Mouse (Mus musculus) layer of hippocampus, postnatal 25 days (tissue): ENCODE data around the gene Gnb1. TPM values are rescaled to one million over a fixed set of nuclear protein-coding genes. Genes with fewer than 3 reads are reported as not detected.

Experiments
- DNase-seq, 2 experiments: peaks; one replicate each; pipeline ENCODE4 v3.0.0; 2022; ENCODE audit warnings: mixed read lengths in 2 of 2, low spot score in 1 of 2; ENCODE audit errors: extremely low spot score in 1 of 2
- total RNA-seq, 2 experiments: library from RNA; stranded (reverse); gene quantifications; 2 replicates each; pipeline ENCODE4 v1.2.3; 2021

The Gnb1 gene
- total RNA-seq, 2 experiments from 2014 or later, result 763 to 780 TPM

GRCm38 (mm10) chr4:155603801-155604200 lies 112.6 kb downstream of the Gnb1 start:
- DNase-seq, result no peak

- DNase-seq, result no peak
These were observed 114.0 kb downstream of the Gnb1 start for GRCm38 (mm10) chr4:155605132-155605531.

GRCm38 (mm10) chr4:155606825-155607224 lies 115.7 kb downstream of the Gnb1 start:
- DNase-seq, result no peak

Other genes with a start within 250 kb of the Gnb1 start
- 10 to 100 TPM; 29.2 to 36.6 TPM for gene Faap20, start 241.6 kb upstream of the Gnb1 start, total RNA-seq
- 100 to 1,000 TPM; 161 to 170 TPM for gene Prkcz, start 130.0 kb upstream of the Gnb1 start, total RNA-seq
- 10 to 100 TPM; 19.7 to 22.2 TPM for gene Gabrd, start 93.2 kb upstream of the Gnb1 start, total RNA-seq
- gene Cfap74, start 82.2 kb upstream of the Gnb1 start, total RNA-seq, result 10 to 100 TPM in 1 of 2 experiments, 1 to 10 TPM in 1; 9.2 to 11.4 TPM
- gene Tmem52, start 22.2 kb upstream of the Gnb1 start, total RNA-seq, result 1 to 10 TPM; 3.0 to 5.6 TPM
- 10 to 100 TPM; 67.1 to 68.5 TPM for gene Nadk, start 71.0 kb downstream of the Gnb1 start, total RNA-seq
- 10 to 100 TPM; 41.5 to 42.5 TPM for gene Slc35e2, start 110.1 kb downstream of the Gnb1 start, total RNA-seq
- gene Cdk11b, start 133.5 kb downstream of the Gnb1 start, total RNA-seq, result 10 to 100 TPM; 41.1 to 47.3 TPM
- gene Gm10563, start 154.0 kb downstream of the Gnb1 start, total RNA-seq, result not detected
- gene Mmp23, start 162.0 kb downstream of the Gnb1 start, total RNA-seq, result 1 to 10 TPM; 2.7 to 3.0 TPM
- gene Mib2, start 177.8 kb downstream of the Gnb1 start, total RNA-seq, result 100 to 1,000 TPM in 1 of 2 experiments, 10 to 100 TPM in 1; 96.6 to 109 TPM
- 10 to 100 TPM; 23.9 to 27.5 TPM for gene Fndc10, start 203.0 kb downstream of the Gnb1 start, total RNA-seq
- 10 to 100 TPM; 78.8 to 84.0 TPM for gene Ssu72, start 213.4 kb downstream of the Gnb1 start, total RNA-seq
- 10 to 100 TPM; 38.0 to 39.7 TPM for gene Tmem240, start 243.4 kb downstream of the Gnb1 start, total RNA-seq